Mouse (Mus musculus) lung, postnatal 0 days (tissue): ENCODE measurements around the gene C1rl. TPM values are rescaled to one million over a fixed set of nuclear protein-coding genes. Genes with fewer than 3 reads are reported as not detected.
"Not testable (repeated sequence)": the region's sequence is repeated elsewhere in the genome, so short reads cannot be mapped to it uniquely, and the experiment has no call there.

Experiments
- ATAC-seq: fragments of 200-750 bp; cut with Nextera tagmentation; 2 replicates; pipeline ENCODE4 v1.8.0; 2017; ENCODE audit warnings: moderate library complexity
- DNase-seq: peaks from one replicate; pipeline ENCODE4 v3.0.0-alpha.2; 2016; ENCODE audit warnings: low spot score
- H3K27ac ChIP-seq: fragments of 300-500 bp; sonication (generic); 2 replicates; pipeline ENCODE4 v1.5.1; 2014; ENCODE audit warnings: antibody characterized with exemption, mild to moderate bottlenecking, low read length, mixed read lengths
- H3K27me3 ChIP-seq: fragments of 300-500 bp; sonication (generic); replicated peaks from 2 replicates; pipeline ENCODE4 v1.6.1; 2014; ENCODE audit warnings: low read length, mixed read lengths; ENCODE audit not compliant: insufficient read depth
- H3K36me3 ChIP-seq: fragments of 300-500 bp; sonication (generic); 2 replicates; pipeline ENCODE4 v1.6.1; 2014; ENCODE audit warnings: low read length, mixed read lengths; ENCODE audit not compliant: insufficient read depth
- H3K4me1 ChIP-seq: fragments of 300-500 bp; sonication (generic); 2 replicates; pipeline ENCODE4 v1.6.1; 2014; ENCODE audit warnings: antibody characterized with exemption, low read depth, low read length, mixed read lengths; ENCODE audit not compliant: insufficient read depth
- H3K4me2 ChIP-seq: fragments of 300-500 bp; sonication (generic); replicated peaks from 2 replicates; pipeline ENCODE4 v1.6.1; 2014; ENCODE audit warnings: low read depth, mild to moderate bottlenecking, low read length, moderate library complexity, mixed read lengths
- H3K4me3 ChIP-seq: fragments of 300-500 bp; sonication (generic); 2 replicates; pipeline ENCODE4 v1.5.1; 2014; ENCODE audit warnings: low read depth, low read length
- H3K9ac ChIP-seq: fragments of 300-500 bp; sonication (generic); replicated peaks from 2 replicates; pipeline ENCODE4 v1.6.1; 2014; ENCODE audit warnings: low read depth, mild to moderate bottlenecking
- H3K9me3 ChIP-seq: fragments of 300-500 bp; sonication (generic); 2 replicates; pipeline ENCODE4 v1.6.1; 2016; ENCODE audit warnings: low read length, mixed read lengths
- CTCF ChIP-seq: IDR thresholded peaks from 2 replicates; pipeline ENCODE4 v1.5.1; 2016; ENCODE audit warnings: antibody characterized with exemption, mild to moderate bottlenecking
- EP300 ChIP-seq: IDR thresholded peaks from 2 replicates; pipeline ENCODE4 v1.6.1; 2016; ENCODE audit warnings: antibody characterized with exemption, mild to moderate bottlenecking, control low read depth
- WGBS: fragments of 180-500 bp; shearing (Covaris S2); extraction: QIAGEN DNeasy Blood & Tissue Kit; methylation state at CpG from one replicate; pipeline ENCODE4 v1.1.7; 2014; 5-methylcytosine and 5-hydroxymethylcytosine counted together
- polyA plus RNA-seq: library from polyadenylated mRNA; unstranded; fragments of >200 nt; fragmentation: Nextera tagmentation; extraction: Ambion mirVana; gene quantifications from 2 replicates; pipeline ENCODE4 v1.2.1, GENCODE M21; 2015

The C1rl gene
- polyA plus RNA-seq, 1 experiment from 2014 or later, result 1.5 TPM

GRCm38 (mm10) chr6:124549023-124549550 is 56.2 kb downstream of the C1rl start:
- H3K36me3 ChIP-seq, result no peaks in the 10 kb centered on the region
- ATAC-seq (no peak), DNase-seq (no peak)
- H3K4me3 ChIP-seq, result no peak overlapping the region
- no peak overlapping the region for H3K27ac ChIP-seq
- H3K9me3 ChIP-seq, result no peaks in the 10 kb centered on the region
- H3K9ac ChIP-seq, result no peak overlapping the region
- H3K4me2 ChIP-seq, result no peak overlapping the region
- H3K4me1 ChIP-seq, result no peaks in the 10 kb centered on the region
- no peaks in the 10 kb centered on the region for H3K27me3 ChIP-seq
- TF ChIP-seq CTCF (no peak), EP300 (no peak)
- WGBS, result 81% methylated on average over 3 of the region's 3 CpGs

GRCm38 (mm10) chr6:124552766-124553165 is 59.9 kb downstream of the C1rl start:
- no peaks in the 10 kb centered on the region for H3K4me1 ChIP-seq
- no peak for ATAC-seq
- 67% methylated on average over 22 of the region's 22 CpGs for WGBS
- H3K4me2 ChIP-seq, result no peak overlapping the region
- TF ChIP-seq CTCF (no peak), EP300 (no peak)
- no peak overlapping the region for H3K4me3 ChIP-seq
- H3K9ac ChIP-seq, result no peak overlapping the region
- H3K36me3 ChIP-seq, result no peaks in the 10 kb centered on the region
- no peaks in the 10 kb centered on the region for H3K27me3 ChIP-seq
- H3K9me3 ChIP-seq, result no peaks in the 10 kb centered on the region
- no peak for DNase-seq
- no peak overlapping the region for H3K27ac ChIP-seq

- H3K4me2 ChIP-seq, H3K36me3 ChIP-seq, H3K27ac ChIP-seq, H3K27me3 ChIP-seq, H3K4me1 ChIP-seq, H3K4me3 ChIP-seq, DNase-seq, H3K9me3 ChIP-seq, H3K9ac ChIP-seq, ATAC-seq: not testable (repeated sequence)
- WGBS, result 70% methylated on average over 2 of the region's 2 CpGs
Measured at GRCm38 (mm10) chr6:124555956-124556355, 63.0 kb downstream of the C1rl start.

Other genes with a start within 250 kb of the C1rl start
- 0.77 and 0.78 TPM in 2 replicates for gene Cd163, start 188.5 kb upstream of the C1rl start, polyA plus RNA-seq
- gene Pex5, start 78.0 kb upstream of the C1rl start, polyA plus RNA-seq, result 28.5 and 29.2 TPM in 2 replicates
- gene Clstn3, start 28.3 kb upstream of the C1rl start, polyA plus RNA-seq, result 0.31 and 0.88 TPM in 2 replicates
- gene C1ra, start 19.3 kb downstream of the C1rl start, polyA plus RNA-seq, result 23.2 and 24.7 TPM in 2 replicates
- 18.7 and 18.8 TPM in 2 replicates for gene C1s1, start 49.2 kb downstream of the C1rl start, polyA plus RNA-seq
- gene C1rb, start 77.2 kb downstream of the C1rl start, polyA plus RNA-seq, result 0.06 TPM in 1 of 2 replicates, not detected in the other
- 0.12 TPM in 1 of 2 replicates, not detected in the other for gene C1s2, start 143.0 kb downstream of the C1rl start, polyA plus RNA-seq
- gene Lpcat3, start 169.9 kb downstream of the C1rl start, polyA plus RNA-seq, result 67.3 and 74.2 TPM in 2 replicates
- gene Emg1, start 219.1 kb downstream of the C1rl start, polyA plus RNA-seq, result 83.1 and 86.7 TPM in 2 replicates
- 162 and 169 TPM in 2 replicates for gene Phb2, start 219.2 kb downstream of the C1rl start, polyA plus RNA-seq
- gene Ptpn6, start 245.6 kb downstream of the C1rl start, polyA plus RNA-seq, result 24.0 and 27.8 TPM in 2 replicates
- 332 and 367 TPM in 2 replicates for gene Grcc10, start 248.3 kb downstream of the C1rl start, polyA plus RNA-seq